Mouse (Mus musculus): ENCODE results near the gene Sox13. TPM values are rescaled to one million over a fixed set of nuclear protein-coding genes. Genes with fewer than 3 reads are reported as not detected.

The Sox13 gene
- polyA plus RNA-seq, 1 experiment from 2014 or later = 12.5 TPM

GRCm38 (mm10) chr1:133385506-133385905, 38.7 kb downstream of the Sox13 start:
- Histone ChIP-seq H3K9me3 (ENCODE audit: control insufficient read depth, low read length) (no peaks in the 10 kb centered on the region), H3K27ac (ENCODE audit: low read depth, low read length) (peak overlapping the region; percentile 31; the same call in 1 of the 2 replicates), H3K4me2 (replicated peaks; ENCODE audit: low read depth, low read length) (peak overlapping the region; percentile 2; the same call in 1 of the 2 replicates), H3K27me3 (ENCODE audit: control insufficient read depth, insufficient read depth, low read length) (no peaks in the 10 kb centered on the region), H3K36me3 (ENCODE audit: control insufficient read depth, insufficient read depth, low read length) (peaks cover 2% of the 10 kb centered on the region; the same call in 1 of the 2 replicates), H3K4me1 (replicated peaks; ENCODE audit: control insufficient read depth, insufficient read depth, low read length) (peaks cover 5% of the 10 kb centered on the region; the same call in 1 of the 2 replicates), H3K4me3 (ENCODE audit: low read depth, low read length) (no peak overlapping the region), H3K9ac (ENCODE audit: low read depth, low read length) (peak overlapping the region; percentile 50; the same call in 1 of the 2 replicates)
- DNase-seq (ENCODE audit: low spot score) (peak; percentile 90), ATAC-seq (ENCODE audit: low FRiP score) (peak; percentile 43)
- WGBS = 42% methylated on average over 9 of the region's 9 CpGs

- 91% methylated on average over 14 of the region's 14 CpGs for WGBS
- H3K9ac ChIP-seq (ENCODE audit: low read depth, low read length) = no peak overlapping the region
- DNase-seq (ENCODE audit: low spot score) (no peak), ATAC-seq (ENCODE audit: low FRiP score) (no peak)
- H3K27me3 ChIP-seq (ENCODE audit: control insufficient read depth, insufficient read depth, low read length) = no peaks in the 10 kb centered on the region
- no peaks in the 10 kb centered on the region for H3K9me3 ChIP-seq (ENCODE audit: control insufficient read depth, low read length)
- H3K4me2 ChIP-seq (replicated peaks; ENCODE audit: low read depth, low read length) = no peak overlapping the region
- H3K4me3 ChIP-seq (ENCODE audit: low read depth, low read length) = no peak overlapping the region
- no peaks in the 10 kb centered on the region for H3K36me3 ChIP-seq (ENCODE audit: control insufficient read depth, insufficient read depth, low read length)
- H3K27ac ChIP-seq (ENCODE audit: low read depth, low read length) = peak overlapping the region; percentile 47
- peaks cover 5% of the 10 kb centered on the region; the same call in 1 of the 2 replicates for H3K4me1 ChIP-seq (replicated peaks; ENCODE audit: control insufficient read depth, insufficient read depth, low read length)
Observed at GRCm38 (mm10) chr1:133383157-133383783, 40.9 kb downstream of the Sox13 start.

- Histone ChIP-seq H3K36me3 (ENCODE audit: control insufficient read depth, insufficient read depth, low read length) (no peaks in the 10 kb centered on the region), H3K4me1 (replicated peaks; ENCODE audit: control insufficient read depth, insufficient read depth, low read length) (peaks cover 5% of the 10 kb centered on the region; the same call in 1 of the 2 replicates), H3K9me3 (ENCODE audit: control insufficient read depth, low read length) (no peaks in the 10 kb centered on the region), H3K27ac (ENCODE audit: low read depth, low read length) (peak overlapping the region; percentile 47), H3K9ac (ENCODE audit: low read depth, low read length) (no peak overlapping the region), H3K27me3 (ENCODE audit: control insufficient read depth, insufficient read depth, low read length) (no peaks in the 10 kb centered on the region), H3K4me3 (ENCODE audit: low read depth, low read length) (no peak overlapping the region), H3K4me2 (replicated peaks; ENCODE audit: low read depth, low read length) (no peak overlapping the region)
- ATAC-seq (ENCODE audit: low FRiP score) (0 out of 2 replicates have a peak, but pooled peaks have one; percentile 20), DNase-seq (ENCODE audit: low spot score) (peak; percentile 45)
- WGBS = 47% methylated on average over 12 of the region's 12 CpGs
Observed at GRCm38 (mm10) chr1:133382552-133383155, 41.5 kb downstream of the Sox13 start.

- DNase-seq (ENCODE audit: low spot score) = peak; percentile 94
- H3K36me3 ChIP-seq (ENCODE audit: control insufficient read depth, insufficient read depth, low read length) = no peaks in the 10 kb centered on the region
- WGBS = 8% methylated on average over 9 of the region's 9 CpGs
- peaks cover 5% of the 10 kb centered on the region; the same call in 1 of the 2 replicates for H3K4me1 ChIP-seq (replicated peaks; ENCODE audit: control insufficient read depth, insufficient read depth, low read length)
- no peaks in the 10 kb centered on the region for H3K27me3 ChIP-seq (ENCODE audit: control insufficient read depth, insufficient read depth, low read length)
- no peak overlapping the region for H3K9ac ChIP-seq (ENCODE audit: low read depth, low read length)
- H3K27ac ChIP-seq (ENCODE audit: low read depth, low read length) = 0 out of 2 replicates have a peak overlapping the region, but pooled peaks have one; percentile 25
- H3K9me3 ChIP-seq (ENCODE audit: control insufficient read depth, low read length) = no peaks in the 10 kb centered on the region
- ATAC-seq (ENCODE audit: low FRiP score) = peak; percentile 31; the same call in 1 of the 2 replicates
- no peak overlapping the region for H3K4me3 ChIP-seq (ENCODE audit: low read depth, low read length)
- no peak overlapping the region for H3K4me2 ChIP-seq (replicated peaks; ENCODE audit: low read depth, low read length)
Observed at GRCm38 (mm10) chr1:133382008-133382407, 42.2 kb downstream of the Sox13 start.

GRCm38 (mm10) chr1:133380347-133381065, 43.7 kb downstream of the Sox13 start:
- Histone ChIP-seq H3K9ac (ENCODE audit: low read depth, low read length) (no peak overlapping the region), H3K4me1 (replicated peaks; ENCODE audit: control insufficient read depth, insufficient read depth, low read length) (peaks cover 5% of the 10 kb centered on the region; the same call in 1 of the 2 replicates), H3K4me2 (replicated peaks; ENCODE audit: low read depth, low read length) (no peak overlapping the region), H3K4me3 (ENCODE audit: low read depth, low read length) (no peak overlapping the region), H3K36me3 (ENCODE audit: control insufficient read depth, insufficient read depth, low read length) (no peaks in the 10 kb centered on the region), H3K27ac (ENCODE audit: low read depth, low read length) (no peak overlapping the region), H3K27me3 (ENCODE audit: control insufficient read depth, insufficient read depth, low read length) (no peaks in the 10 kb centered on the region), H3K9me3 (ENCODE audit: control insufficient read depth, low read length) (no peaks in the 10 kb centered on the region)
- WGBS = 73% methylated on average over 14 of the region's 14 CpGs
- DNase-seq (ENCODE audit: low spot score) (peak; percentile 65), ATAC-seq (ENCODE audit: low FRiP score) (no peak)

- DNase-seq (ENCODE audit: low spot score) (no peak), ATAC-seq (ENCODE audit: low FRiP score) (no peak)
- H3K27me3 ChIP-seq (ENCODE audit: control insufficient read depth, insufficient read depth, low read length) = no peaks in the 10 kb centered on the region
- H3K27ac ChIP-seq (ENCODE audit: low read depth, low read length) = no peak overlapping the region
- no peaks in the 10 kb centered on the region for H3K36me3 ChIP-seq (ENCODE audit: control insufficient read depth, insufficient read depth, low read length)
- H3K4me2 ChIP-seq (replicated peaks; ENCODE audit: low read depth, low read length) = no peak overlapping the region
- WGBS = 75% methylated on average over 3 of the region's 3 CpGs
- peaks cover 5% of the 10 kb centered on the region; the same call in 1 of the 2 replicates for H3K4me1 ChIP-seq (replicated peaks; ENCODE audit: control insufficient read depth, insufficient read depth, low read length)
- H3K9me3 ChIP-seq (ENCODE audit: control insufficient read depth, low read length) = no peaks in the 10 kb centered on the region
- no peak overlapping the region for H3K9ac ChIP-seq (ENCODE audit: low read depth, low read length)
- no peak overlapping the region for H3K4me3 ChIP-seq (ENCODE audit: low read depth, low read length)
Observed at GRCm38 (mm10) chr1:133379986-133380320, 44.2 kb downstream of the Sox13 start.

- H3K9me3 ChIP-seq (ENCODE audit: control insufficient read depth, low read length) = no peaks in the 10 kb centered on the region
- no peak overlapping the region for H3K27ac ChIP-seq (ENCODE audit: low read depth, low read length)
- no peak overlapping the region for H3K4me2 ChIP-seq (replicated peaks; ENCODE audit: low read depth, low read length)
- H3K4me3 ChIP-seq (ENCODE audit: low read depth, low read length) = no peak overlapping the region
- 59% methylated on average over 10 of the region's 10 CpGs for WGBS
- no peaks in the 10 kb centered on the region for H3K27me3 ChIP-seq (ENCODE audit: control insufficient read depth, insufficient read depth, low read length)
- ATAC-seq (ENCODE audit: low FRiP score) = no peak
- peaks cover 5% of the 10 kb centered on the region; the same call in 1 of the 2 replicates for H3K4me1 ChIP-seq (replicated peaks; ENCODE audit: control insufficient read depth, insufficient read depth, low read length)
- no peak overlapping the region for H3K9ac ChIP-seq (ENCODE audit: low read depth, low read length)
- no peaks in the 10 kb centered on the region for H3K36me3 ChIP-seq (ENCODE audit: control insufficient read depth, insufficient read depth, low read length)
- DNase-seq (ENCODE audit: low spot score) = no peak
Observed at GRCm38 (mm10) chr1:133379254-133379985, 44.8 kb downstream of the Sox13 start.

- H3K36me3 ChIP-seq (ENCODE audit: control insufficient read depth, insufficient read depth, low read length) = no peaks in the 10 kb centered on the region
- no peaks in the 10 kb centered on the region for H3K27me3 ChIP-seq (ENCODE audit: control insufficient read depth, insufficient read depth, low read length)
- 90% methylated on average over 5 of the region's 5 CpGs for WGBS
- ATAC-seq (ENCODE audit: low FRiP score) (no peak), DNase-seq (ENCODE audit: low spot score) (no peak)
- H3K9ac ChIP-seq (ENCODE audit: low read depth, low read length) = no peak overlapping the region
- no peaks in the 10 kb centered on the region for H3K9me3 ChIP-seq (ENCODE audit: control insufficient read depth, low read length)
- H3K27ac ChIP-seq (ENCODE audit: low read depth, low read length) = no peak overlapping the region
- H3K4me1 ChIP-seq (replicated peaks; ENCODE audit: control insufficient read depth, insufficient read depth, low read length) = 0 out of 2 replicates have a peak, but pooled peaks cover under 1% of the 10 kb centered on the region
- no peak overlapping the region for H3K4me2 ChIP-seq (replicated peaks; ENCODE audit: low read depth, low read length)
- no peak overlapping the region for H3K4me3 ChIP-seq (ENCODE audit: low read depth, low read length)
Observed at GRCm38 (mm10) chr1:133377547-133377946, 46.6 kb downstream of the Sox13 start.

Data from hindbrain, embryonic 11.5 days (tissue).